Mouse (Mus musculus): ENCODE data around the gene Trim46. TPM values are rescaled to one million over a fixed set of nuclear protein-coding genes. Genes with fewer than 3 reads are reported as not detected.
A peak's percentile ranks its signal among the peaks of the same experiment; 100 is the strongest.

The Trim46 gene
- total RNA-seq, 2 experiments from 2014 or later = 89.8 to 94.3 TPM

- DNase-seq (ENCODE audit: low spot score in 2 of 2) = peak in 1 of 2 experiments; percentile 58
- intact Hi-C loops (cut with DNase I) = loop anchor here (2.0 kb wide), 1 partner anchor 15 kb away; the partner anchor contains the start of gene Muc1
Measured at GRCm38 (mm10) chr3:89243609-89244008, 2.5 kb downstream of the Trim46 start.

- intact Hi-C loops (cut with DNase I) = no loop called here
Measured at GRCm38 (mm10) chr3:89242331-89242895, 3.7 kb downstream of the Trim46 start.

GRCm38 (mm10) chr3:89238494-89238893 is 7.6 kb downstream of the Trim46 start:
- DNase-seq (ENCODE audit: low spot score in 2 of 2) = no peak
- intact Hi-C loops (cut with DNase I) = no loop called here

More at GRCm38 (mm10) chr3:89242331-89242895, 3.7 kb downstream of the Trim46 start:
- peak in 1 of 2 experiments; percentile 63 for DNase-seq (ENCODE audit: low spot score in 2 of 2)

- DNase-seq (ENCODE audit: low spot score in 2 of 2) = no peak
- intact Hi-C loops (cut with DNase I) = no loop called here
Measured at GRCm38 (mm10) chr3:89237682-89238081, 8.4 kb downstream of the Trim46 start.

GRCm38 (mm10) chr3:89236516-89236915 is 9.6 kb downstream of the Trim46 start:
- DNase-seq (ENCODE audit: low spot score in 2 of 2) = peak in 1 of 2 experiments; percentile 71
- intact Hi-C loops (cut with DNase I) = no loop called here

GRCm38 (mm10) chr3:89233562-89234110 is 12.5 kb downstream of the Trim46 start:
- DNase-seq (ENCODE audit: low spot score in 2 of 2) = no peak

GRCm38 (mm10) chr3:89232614-89233013 is 13.5 kb downstream of the Trim46 start:
- intact Hi-C loops (cut with DNase I) = no loop called here

More at GRCm38 (mm10) chr3:89233562-89234110, 12.5 kb downstream of the Trim46 start:
- intact Hi-C loops (cut with DNase I) = no loop called here

GRCm38 (mm10) chr3:89231772-89232275 is 14.3 kb downstream of the Trim46 start:
- DNase-seq (ENCODE audit: low spot score in 2 of 2) = no peak
- intact Hi-C loops (cut with DNase I) = no loop called here

More at GRCm38 (mm10) chr3:89232614-89233013, 13.5 kb downstream of the Trim46 start:
- DNase-seq (ENCODE audit: low spot score in 2 of 2) = no peak

GRCm38 (mm10) chr3:89231345-89231744 is 14.8 kb downstream of the Trim46 start:
- intact Hi-C loops (cut with DNase I) = no loop called here
- no peak for DNase-seq (ENCODE audit: low spot score in 2 of 2)

- no peak for DNase-seq (ENCODE audit: low spot score in 2 of 2)
- intact Hi-C loops (cut with DNase I) = no loop called here
Measured at GRCm38 (mm10) chr3:89230561-89230960, 15.5 kb downstream of the Trim46 start.

GRCm38 (mm10) chr3:89229276-89229675 is 16.8 kb downstream of the Trim46 start:
- intact Hi-C loops (cut with DNase I) = loop anchor here (2.0 kb wide), 1 partner anchor 16 kb away; the partner anchor contains the start of gene Krtcap2
- no peak for DNase-seq (ENCODE audit: low spot score in 2 of 2)

GRCm38 (mm10) chr3:89228836-89229235 is 17.3 kb downstream of the Trim46 start, which contains the start of gene Muc1:
Gene Muc1 (plus strand): TSS chr3:89229057.
- no peak for DNase-seq (ENCODE audit: low spot score in 2 of 2)
- intact Hi-C loops (cut with DNase I) = loop anchor here (2.0 kb wide), 1 partner anchor 16 kb away; the partner anchor contains the start of gene Krtcap2

GRCm38 (mm10) chr3:89228180-89228549 is 17.9 kb downstream of the Trim46 start:
- DNase-seq (ENCODE audit: low spot score in 2 of 2) = peak; percentile 83 to 85
- intact Hi-C loops (cut with DNase I) = loop anchor here (2.0 kb wide), 1 partner anchor 17 kb away; the partner anchor contains the start of gene Krtcap2

- intact Hi-C loops (cut with DNase I) = loop anchor here (2.0 kb wide), 1 partner anchor 17 kb away; the partner anchor contains the start of gene Krtcap2
- DNase-seq (ENCODE audit: low spot score in 2 of 2) = peak; percentile 92 to 97
Measured at GRCm38 (mm10) chr3:89227307-89228179, 18.6 kb downstream of the Trim46 start.

GRCm38 (mm10) chr3:89226900-89227299 is 19.2 kb downstream of the Trim46 start, which contains the start of gene Mtx1:
Gene Mtx1 (minus strand): TSS chr3:89227088.
- no peak for DNase-seq (ENCODE audit: low spot score in 2 of 2)
- intact Hi-C loops (cut with DNase I) = no loop called here

- no peak for DNase-seq (ENCODE audit: low spot score in 2 of 2)
- intact Hi-C loops (cut with DNase I) = no loop called here
Measured at GRCm38 (mm10) chr3:89226361-89226760, 19.7 kb downstream of the Trim46 start.

- peak in 1 of 2 experiments; percentile 65 for DNase-seq (ENCODE audit: low spot score in 2 of 2)
- intact Hi-C loops (cut with DNase I) = no loop called here
Measured at GRCm38 (mm10) chr3:89225918-89226317, 20.2 kb downstream of the Trim46 start.

- DNase-seq (ENCODE audit: low spot score in 2 of 2) = no peak
- intact Hi-C loops (cut with DNase I) = no loop called here
Measured at GRCm38 (mm10) chr3:89225321-89225815, 20.7 kb downstream of the Trim46 start.

- DNase-seq (ENCODE audit: low spot score in 2 of 2) = no peak
- intact Hi-C loops (cut with DNase I) = no loop called here
Measured at GRCm38 (mm10) chr3:89224796-89225195, 21.3 kb downstream of the Trim46 start.

GRCm38 (mm10) chr3:89221167-89221566 is 24.9 kb downstream of the Trim46 start:
- intact Hi-C loops (cut with DNase I) = no loop called here

More at GRCm38 (mm10) chr3:89221167-89221566, 24.9 kb downstream of the Trim46 start:
- peak in 1 of 2 experiments; percentile 68 for DNase-seq (ENCODE audit: low spot score in 2 of 2)

All from left cerebral cortex, postnatal 25 days (tissue).